Mouse (Mus musculus) hindbrain, embryonic 16.5 days (tissue): ENCODE data around the gene Ano3. TPM values are rescaled to one million over a fixed set of nuclear protein-coding genes. Genes with fewer than 3 reads are reported as not detected.

ENCODE experiments used
- ATAC-seq: fragments of 200-750 bp; cut with Nextera tagmentation; 2 replicates; pipeline ENCODE4 v1.8.0; 2017; ENCODE audit warnings: moderate TSS enrichment, moderate library complexity
- H3K27ac ChIP-seq: fragments of 300-500 bp; sonication (generic); 2 replicates; pipeline ENCODE4 v1.5.1; 2014; ENCODE audit warnings: low read depth, mild to moderate bottlenecking, control low read depth, low read length, moderate library complexity
- H3K27me3 ChIP-seq: fragments of 300-500 bp; sonication (generic); replicated peaks from 2 replicates; pipeline ENCODE4 v1.6.1; 2014; ENCODE audit warnings: low read length; ENCODE audit not compliant: control insufficient read depth, insufficient read depth
- H3K36me3 ChIP-seq: fragments of 300-500 bp; sonication (generic); 2 replicates; pipeline ENCODE4 v1.6.1; 2014; ENCODE audit warnings: mild to moderate bottlenecking, low read length, moderate library complexity, mixed read lengths; ENCODE audit not compliant: control insufficient read depth, insufficient read depth
- H3K4me1 ChIP-seq: fragments of 300-500 bp; sonication (generic); 2 replicates; pipeline ENCODE4 v1.6.1; 2014; ENCODE audit warnings: low read depth, low read length; ENCODE audit not compliant: control insufficient read depth, insufficient read depth
- H3K4me2 ChIP-seq: fragments of 300-500 bp; sonication (generic); 2 replicates; pipeline ENCODE4 v1.6.1; 2014; ENCODE audit warnings: mild to moderate bottlenecking, low read length, control low read depth, moderate library complexity
- H3K4me3 ChIP-seq: fragments of 300-500 bp; sonication (generic); 2 replicates; pipeline ENCODE4 v1.5.1; 2014; ENCODE audit warnings: mild to moderate bottlenecking, low read length, control low read depth, moderate library complexity
- H3K9ac ChIP-seq: fragments of 300-500 bp; sonication (generic); 2 replicates; pipeline ENCODE4 v1.6.1; 2014; ENCODE audit warnings: low read depth, mild to moderate bottlenecking, control low read depth, low read length, moderate library complexity
- H3K9me3 ChIP-seq: fragments of 300-500 bp; sonication (generic); 2 replicates; pipeline ENCODE4 v1.6.1; 2014; ENCODE audit warnings: mild to moderate bottlenecking, low read length, moderate library complexity; ENCODE audit not compliant: control insufficient read depth
- WGBS: fragments of 180-500 bp; shearing (Covaris S2); extraction: QIAGEN DNeasy Blood & Tissue Kit; methylation state at CpG from one replicate; pipeline ENCODE4 v1.1.7; 2014; 5-methylcytosine and 5-hydroxymethylcytosine counted together
- polyA plus RNA-seq: library from polyadenylated mRNA; unstranded; fragments of >200 nt; fragmentation: Nextera tagmentation; extraction: Ambion mirVana; gene quantifications from 2 replicates; pipeline ENCODE4 v1.2.1, GENCODE M21; 2015

Ano3 gene
- polyA plus RNA-seq, 1 experiment from 2014 or later: 0.98 TPM

DNA sequence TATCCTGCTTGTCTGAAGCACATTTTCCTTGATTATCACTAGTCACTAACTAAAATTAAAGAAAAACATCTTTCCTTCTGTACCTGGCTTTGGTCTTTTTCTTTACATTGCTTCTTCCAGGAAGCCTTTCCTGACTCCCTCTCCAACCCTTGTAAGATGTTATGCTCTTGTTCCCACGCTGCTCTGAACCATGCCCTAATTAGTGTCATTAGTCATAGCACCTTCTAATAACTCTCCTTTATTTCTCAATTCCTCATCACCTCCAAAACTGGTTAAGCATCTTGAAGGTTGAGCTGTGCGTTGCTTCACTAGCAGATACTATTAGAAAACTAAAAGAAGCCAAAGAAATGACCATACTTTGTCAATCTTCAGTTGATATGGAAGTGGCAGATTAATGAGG lies 193.2 kb downstream of the Ano3 start:
- no peak overlapping the region for H3K4me3 ChIP-seq
- H3K9me3 ChIP-seq: no peaks in the 10 kb centered on the region
- H3K9ac ChIP-seq: no peak overlapping the region
- ATAC-seq: no peak
- no peak overlapping the region for H3K4me2 ChIP-seq
- no peaks in the 10 kb centered on the region for H3K27me3 ChIP-seq
- H3K27ac ChIP-seq: no peak overlapping the region
- H3K36me3 ChIP-seq: no peaks in the 10 kb centered on the region
- 83% methylated on average over 2 of the region's 2 CpGs for WGBS
- no peaks in the 10 kb centered on the region for H3K4me1 ChIP-seq

DNA sequence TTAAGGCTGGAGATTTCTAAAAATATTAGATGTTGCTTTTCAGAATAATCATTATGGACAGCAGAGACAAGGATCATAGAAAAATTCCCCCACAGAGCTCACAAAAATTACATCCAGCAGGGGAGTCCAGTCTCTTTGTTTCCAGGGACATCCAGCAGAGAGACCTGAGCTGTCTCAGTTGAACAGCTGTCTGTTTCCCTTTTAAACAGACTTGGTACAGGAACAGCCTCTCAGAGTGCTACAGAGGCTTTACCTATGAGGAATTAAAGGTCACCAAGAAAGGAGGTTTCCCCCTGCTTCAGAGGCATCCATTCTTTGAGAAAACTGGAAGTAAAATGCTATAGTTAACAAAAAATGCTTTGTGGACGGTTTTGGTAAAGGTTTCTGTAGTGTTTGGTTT lies 210.2 kb downstream of the Ano3 start:
- Histone ChIP-seq H3K27me3 (no peaks in the 10 kb centered on the region), H3K27ac (no peak overlapping the region), H3K36me3 (no peaks in the 10 kb centered on the region), H3K4me3 (no peak overlapping the region), H3K9me3 (no peaks in the 10 kb centered on the region), H3K4me2 (no peak overlapping the region), H3K4me1 (no peaks in the 10 kb centered on the region), H3K9ac (no peak overlapping the region)
- no peak for ATAC-seq
- 71% methylated on average over 1 of the region's 1 CpGs for WGBS

DNA sequence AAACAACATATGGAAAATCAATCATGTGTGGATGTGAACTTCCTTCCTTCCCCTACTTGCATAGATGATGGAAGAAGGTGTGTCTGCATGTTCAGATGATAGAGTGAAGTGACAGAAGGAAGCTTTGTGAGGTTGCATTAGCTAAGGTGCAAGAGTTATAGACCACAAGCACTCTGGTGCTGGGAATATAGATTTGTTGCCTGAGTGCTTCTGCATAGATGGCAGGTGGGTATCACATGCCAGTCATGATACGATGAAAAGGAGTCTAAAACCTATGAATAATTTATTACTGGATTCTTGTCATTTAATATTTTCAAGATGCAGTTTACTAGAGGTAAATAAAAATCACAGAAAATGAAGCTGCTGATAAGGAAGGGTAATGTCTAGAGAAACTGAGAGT lies 210.9 kb downstream of the Ano3 start:
- Histone ChIP-seq H3K9ac (no peak overlapping the region), H3K4me3 (no peak overlapping the region), H3K9me3 (no peaks in the 10 kb centered on the region), H3K27ac (no peak overlapping the region), H3K27me3 (no peaks in the 10 kb centered on the region), H3K36me3 (no peaks in the 10 kb centered on the region), H3K4me2 (no peak overlapping the region), H3K4me1 (no peaks in the 10 kb centered on the region)
- WGBS: 52% methylated on average over 1 of the region's 1 CpGs
- no peak for ATAC-seq

DNA sequence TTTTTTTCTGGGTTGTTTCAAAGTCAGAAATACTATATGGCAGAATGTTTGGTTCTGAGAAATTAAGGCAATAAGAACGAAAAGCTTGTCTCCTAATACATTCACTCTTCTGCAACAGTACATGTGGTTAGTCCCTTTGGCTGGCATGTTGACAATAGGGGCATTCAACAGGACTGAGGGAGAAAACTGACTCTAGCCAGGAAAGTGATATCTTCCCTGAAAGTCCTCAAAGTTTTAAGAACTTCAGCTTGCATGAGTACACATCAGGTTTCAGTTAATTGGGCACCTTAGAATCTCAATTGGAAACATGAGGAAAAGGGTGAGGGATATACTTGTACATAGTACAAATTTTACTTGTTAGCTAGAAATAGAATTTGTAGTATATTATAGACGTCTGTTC lies 212.7 kb downstream of the Ano3 start:
- no peak for ATAC-seq
- H3K4me1 ChIP-seq: no peaks in the 10 kb centered on the region
- no peaks in the 10 kb centered on the region for H3K9me3 ChIP-seq
- WGBS: 74% methylated on average over 2 of the region's 2 CpGs
- H3K4me2 ChIP-seq: no peak overlapping the region
- no peak overlapping the region for H3K27ac ChIP-seq
- no peaks in the 10 kb centered on the region for H3K27me3 ChIP-seq
- no peaks in the 10 kb centered on the region for H3K36me3 ChIP-seq
- no peak overlapping the region for H3K9ac ChIP-seq
- no peak overlapping the region for H3K4me3 ChIP-seq

- no peaks in the 10 kb centered on the region for H3K27me3 ChIP-seq
- 88% methylated on average over 4 of the region's 4 CpGs for WGBS
- no peak for ATAC-seq
- H3K36me3 ChIP-seq: no peaks in the 10 kb centered on the region
- H3K4me1 ChIP-seq: no peaks in the 10 kb centered on the region
- no peak overlapping the region for H3K27ac ChIP-seq
- H3K4me3 ChIP-seq: no peak overlapping the region
- H3K9ac ChIP-seq: no peak overlapping the region
- no peak overlapping the region for H3K4me2 ChIP-seq
- no peaks in the 10 kb centered on the region for H3K9me3 ChIP-seq
Measured at GRCm38 (mm10) chr2:110737236-110737635, 213.5 kb downstream of the Ano3 start.

DNA sequence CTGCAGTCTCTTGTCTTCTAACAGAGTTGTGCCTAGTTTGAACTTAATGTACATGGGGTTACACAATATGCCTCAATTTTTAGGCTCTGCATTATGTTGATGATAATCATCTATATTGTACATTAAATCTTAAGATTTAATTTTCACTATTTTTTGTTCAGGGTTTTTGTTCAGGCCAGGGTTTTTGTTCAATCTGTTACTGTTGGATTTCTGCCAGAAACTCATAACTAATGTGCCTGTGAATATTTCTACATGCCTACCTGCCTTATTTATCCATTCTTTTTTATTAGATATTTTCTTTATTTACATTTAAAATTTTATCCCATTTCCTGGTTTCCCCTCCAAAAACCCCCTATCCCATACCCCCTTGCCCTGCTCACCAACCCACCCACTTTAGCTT lies 224.6 kb downstream of the Ano3 start:
- ATAC-seq: no peak
- no peak overlapping the region for H3K4me2 ChIP-seq
- H3K36me3 ChIP-seq: no peaks in the 10 kb centered on the region
- no peak overlapping the region for H3K9ac ChIP-seq
- H3K27me3 ChIP-seq: no peaks in the 10 kb centered on the region
- no peak overlapping the region for H3K4me3 ChIP-seq
- H3K9me3 ChIP-seq: no peaks in the 10 kb centered on the region
- no peaks in the 10 kb centered on the region for H3K4me1 ChIP-seq
- H3K27ac ChIP-seq: no peak overlapping the region

DNA sequence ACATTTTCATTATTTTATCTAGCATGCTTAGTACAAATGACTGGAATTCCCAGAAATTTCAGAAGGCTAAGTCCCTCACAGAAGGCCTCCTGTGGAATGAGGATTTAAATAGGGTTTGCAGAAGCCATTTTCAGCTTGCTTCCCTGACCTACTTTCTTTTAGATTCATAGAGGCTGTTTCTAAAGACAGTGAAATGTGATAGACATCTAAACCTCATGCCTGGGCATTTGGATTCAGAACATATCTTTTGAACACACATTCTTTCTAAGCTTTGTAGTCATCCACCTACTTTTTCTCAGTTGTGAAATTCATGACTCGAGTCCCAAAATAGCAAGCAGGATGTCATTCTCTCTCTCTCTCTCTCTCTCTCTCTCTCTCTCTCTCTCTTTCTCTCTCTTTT lies 228.5 kb downstream of the Ano3 start:
- Histone ChIP-seq H3K27me3 (no peaks in the 10 kb centered on the region), H3K9me3 (no peaks in the 10 kb centered on the region), H3K9ac (no peak overlapping the region), H3K36me3 (no peaks in the 10 kb centered on the region), H3K27ac (no peak overlapping the region), H3K4me3 (no peak overlapping the region), H3K4me2 (no peak overlapping the region), H3K4me1 (no peaks in the 10 kb centered on the region)
- WGBS: 84% methylated on average over 1 of the region's 1 CpGs
- no peak for ATAC-seq

DNA sequence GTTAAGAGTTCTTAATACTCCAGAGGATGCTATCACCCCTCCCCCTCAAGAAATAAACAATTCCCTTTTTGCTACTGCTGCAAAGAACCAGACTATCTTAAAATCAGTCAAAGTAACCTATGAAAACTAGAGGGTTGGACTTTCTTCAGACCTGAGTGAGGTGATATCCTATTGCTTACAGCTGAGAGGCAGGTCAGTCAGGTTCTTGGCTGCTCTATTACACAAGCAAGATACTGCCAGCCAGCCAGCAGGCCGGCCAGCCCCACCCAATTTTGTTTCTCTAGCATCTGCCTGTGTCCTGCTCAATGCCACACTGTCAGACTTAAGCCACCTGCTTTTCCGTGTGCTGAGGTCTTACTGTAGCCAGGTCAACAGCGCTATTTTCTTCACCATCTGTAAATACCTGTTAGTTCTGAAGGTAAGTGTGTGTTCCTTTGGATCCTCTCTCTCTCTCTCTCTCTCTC lies 229.4 kb downstream of the Ano3 start, which contains the start of gene Muc15:
TSS of gene Muc15 (plus strand) at position 51 of the 464 bp plus-strand sequence.
- Histone ChIP-seq H3K9me3 (no peaks in the 10 kb centered on the region), H3K4me1 (no peaks in the 10 kb centered on the region), H3K36me3 (no peaks in the 10 kb centered on the region), H3K9ac (no peak within 1 kb of the TSS), H3K27me3 (no peaks in the 10 kb centered on the region), H3K4me3 (no peak within 1 kb of the TSS), H3K4me2 (no peak within 1 kb of the TSS), H3K27ac (no peak within 1 kb of the TSS)
- ATAC-seq: no peak
- 52% methylated on average over 3 of the region's 3 CpGs for WGBS

- Histone ChIP-seq H3K27me3 (no peaks in the 10 kb centered on the region), H3K4me1 (no peaks in the 10 kb centered on the region), H3K27ac (no peak overlapping the region), H3K9me3 (no peaks in the 10 kb centered on the region), H3K4me3 (no peak overlapping the region), H3K9ac (no peak overlapping the region), H3K36me3 (no peaks in the 10 kb centered on the region), H3K4me2 (no peak overlapping the region)
- ATAC-seq: no peak
Measured at GRCm38 (mm10) chr2:110719051-110719450, 231.7 kb downstream of the Ano3 start.

GRCm38 (mm10) chr2:110710055-110710720 lies 240.5 kb downstream of the Ano3 start:
- Histone ChIP-seq H3K4me1 (no peaks in the 10 kb centered on the region), H3K36me3 (no peaks in the 10 kb centered on the region), H3K9ac (no peak overlapping the region), H3K4me2 (no peak overlapping the region), H3K9me3 (no peaks in the 10 kb centered on the region), H3K27me3 (no peaks in the 10 kb centered on the region), H3K4me3 (no peak overlapping the region), H3K27ac (no peak overlapping the region)
- WGBS: 79% methylated on average over 10 of the region's 10 CpGs
- ATAC-seq: no peak
